Mouse (Mus musculus) right cerebral cortex, postnatal 10 days (tissue): Measurements from ENCODE around the gene Gm20388.
"Not testable (repeated sequence)": the region's sequence is repeated elsewhere in the genome, so short reads cannot be mapped to it uniquely, and the experiment has no call there.

Experiments used
- DNase-seq, 2 experiments: peaks; one replicate each; pipeline ENCODE4 v3.0.0; 2021; ENCODE audit warnings: low spot score in 2 of 2

Gene Gm20388

GRCm38 (mm10) chr8:120314932-120315331 lies 404.3 kb downstream of the Gm20388 start:
- DNase-seq, result no peak

DNA sequence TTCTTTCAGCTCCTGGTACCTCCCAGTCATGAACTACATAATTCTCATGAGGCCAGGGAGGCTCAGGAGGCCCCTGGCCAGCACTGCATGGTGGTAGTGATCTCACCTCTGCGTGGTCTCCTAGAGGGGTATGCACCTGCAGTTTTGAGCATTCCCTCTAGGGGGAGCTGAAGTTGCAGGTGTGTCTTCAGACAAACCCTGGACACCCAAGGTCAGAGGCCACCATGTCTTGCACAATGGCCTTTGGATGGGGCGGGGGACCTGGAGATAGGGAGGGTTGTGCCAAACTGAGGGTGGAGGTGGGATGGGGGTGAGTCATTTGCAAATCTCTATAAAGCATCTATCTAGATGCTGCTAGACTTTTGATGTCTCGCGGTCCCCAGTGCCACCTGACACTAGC lies 405.0 kb downstream of the Gm20388 start:
- no peak for DNase-seq

DNA sequence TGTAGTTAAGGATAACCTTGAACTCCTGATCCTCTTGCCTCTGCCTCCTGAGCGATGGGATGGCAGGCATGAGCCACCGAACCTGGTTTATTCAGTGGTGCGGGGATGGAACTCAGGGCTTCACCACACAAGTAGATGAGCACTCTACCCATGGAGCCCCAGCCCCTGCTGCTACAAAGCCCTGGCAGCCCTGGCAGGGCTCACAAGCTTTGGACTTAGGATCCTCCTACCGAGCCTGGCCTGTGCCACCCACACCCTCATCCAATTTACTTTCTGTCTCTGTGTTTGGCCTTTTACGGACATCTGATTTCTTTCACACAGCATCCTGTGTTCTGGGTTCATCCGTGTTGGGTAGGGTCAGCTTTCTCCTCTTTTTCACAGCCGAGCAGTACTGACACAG lies 406.1 kb downstream of the Gm20388 start:
- DNase-seq, result no peak

- peak; percentile 68 to 78 for DNase-seq
Measured at GRCm38 (mm10) chr8:120317118-120317824, 406.6 kb downstream of the Gm20388 start.

GRCm38 (mm10) chr8:120318476-120318991 lies 407.9 kb downstream of the Gm20388 start:
- no peak for DNase-seq

DNA sequence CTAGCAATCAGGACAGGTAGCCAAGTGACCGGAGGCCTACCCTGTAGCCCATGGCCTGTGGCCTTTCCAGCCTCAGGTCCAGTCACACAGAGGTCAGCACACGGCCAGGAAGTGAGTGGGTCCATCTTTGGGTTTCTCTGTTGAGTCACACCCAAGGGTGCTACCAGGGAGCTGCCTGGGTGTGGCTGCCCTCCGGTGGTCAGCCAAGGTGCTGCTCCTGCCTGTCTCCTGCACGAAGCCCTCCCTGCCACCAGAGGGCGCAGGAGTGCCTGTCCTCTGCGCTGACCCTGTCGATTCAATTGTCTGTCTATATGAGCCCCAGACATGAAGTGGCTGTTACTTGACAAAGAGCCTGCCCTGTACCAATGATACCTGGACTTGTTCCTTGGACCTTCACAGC lies 408.8 kb downstream of the Gm20388 start:
- DNase-seq, result peak in 1 of 2 experiments; percentile 65

- no peak for DNase-seq
Measured at GRCm38 (mm10) chr8:120320146-120320545, 409.5 kb downstream of the Gm20388 start.

- DNase-seq, result no peak
Measured at GRCm38 (mm10) chr8:120321724-120322123, 411.1 kb downstream of the Gm20388 start.

DNA sequence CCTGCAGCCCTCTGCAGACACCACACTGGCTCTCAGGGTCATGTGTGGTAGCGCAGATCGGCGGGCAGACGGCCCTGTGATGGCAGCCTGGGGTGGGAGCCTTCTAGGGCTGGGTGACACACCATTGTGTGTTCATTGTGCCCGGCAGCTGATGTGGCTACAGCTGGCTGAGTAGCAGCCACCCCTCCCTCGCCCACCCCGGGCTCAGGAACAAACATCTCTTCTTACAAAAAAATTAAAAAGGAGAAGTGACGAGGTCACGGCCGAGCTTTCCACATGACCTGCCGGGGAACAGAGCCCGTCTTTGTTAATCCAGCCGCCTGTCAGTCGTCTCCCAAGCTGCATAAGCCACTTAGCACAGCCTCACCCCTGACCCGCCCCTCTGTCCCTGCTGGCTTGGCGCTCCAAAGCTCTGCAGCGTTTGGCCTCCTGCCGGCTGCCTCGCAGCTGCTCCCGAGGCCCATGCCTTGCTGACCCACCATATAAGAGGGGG lies 412.4 kb downstream of the Gm20388 start:
- DNase-seq, result peak; percentile 69

- DNase-seq, result peak; percentile 60 to 61
Measured at GRCm38 (mm10) chr8:120324555-120324954, 413.9 kb downstream of the Gm20388 start.

- no peak for DNase-seq
Measured at GRCm38 (mm10) chr8:120325172-120325767, 414.6 kb downstream of the Gm20388 start.

DNA sequence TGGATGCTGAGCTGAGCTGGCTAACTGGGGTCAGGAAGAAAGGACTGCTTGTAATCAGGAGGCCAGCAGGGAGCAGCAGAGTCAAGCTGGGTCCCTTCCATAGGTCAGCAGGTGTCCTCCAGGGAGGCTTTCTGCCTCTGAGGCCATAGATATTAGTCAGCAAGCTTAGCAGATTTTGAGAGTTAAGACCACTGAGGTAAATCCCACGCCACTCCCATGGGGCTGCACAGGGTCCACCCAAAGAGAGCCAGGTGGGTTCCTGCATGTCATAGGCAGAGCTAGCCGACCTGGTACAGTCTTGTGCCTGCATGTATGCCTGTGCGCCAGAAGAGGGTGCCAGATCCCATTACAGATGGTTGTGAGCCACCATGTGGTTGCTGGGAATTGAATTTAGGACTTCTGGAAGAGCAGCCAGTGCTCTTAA lies 416.5 kb downstream of the Gm20388 start:
- peak in 1 of 2 experiments; percentile 31 for DNase-seq

DNA sequence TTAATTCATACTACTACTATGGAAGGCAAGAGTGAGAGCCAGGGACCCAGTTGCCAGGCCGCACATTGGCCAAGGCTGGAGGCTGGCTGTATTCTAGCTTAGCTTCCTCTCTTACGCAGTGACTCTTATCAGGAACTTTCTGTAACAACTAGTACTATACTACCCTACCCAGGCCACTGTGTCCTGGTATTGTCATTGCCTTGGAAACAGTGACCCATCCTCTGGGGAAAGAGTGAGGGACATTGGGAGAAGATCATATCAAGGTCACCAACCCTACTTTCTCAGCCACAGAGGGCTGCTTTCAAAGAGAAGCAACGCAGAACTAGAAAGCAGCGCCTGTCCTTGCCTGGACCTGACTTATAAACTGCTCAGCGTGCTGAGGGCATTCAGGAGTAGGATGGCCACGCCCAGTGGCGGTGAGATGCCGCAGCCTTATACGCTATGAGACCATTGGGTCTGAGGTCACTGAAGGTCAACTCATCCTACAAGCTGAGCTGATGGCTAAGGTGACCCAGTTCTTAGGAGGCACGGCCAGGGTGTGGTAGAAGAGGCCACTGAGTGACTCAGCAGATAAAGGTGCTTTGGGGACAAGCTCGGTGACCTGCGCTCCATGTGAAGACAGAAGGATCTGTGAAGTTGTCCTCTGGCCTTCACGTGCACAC lies 417.9 kb downstream of the Gm20388 start:
- DNase-seq, result peak in 1 of 2 experiments; percentile 31

GRCm38 (mm10) chr8:120329030-120329748 lies 418.5 kb downstream of the Gm20388 start:
- DNase-seq, result peak in 1 of 2 experiments; percentile 77

DNA sequence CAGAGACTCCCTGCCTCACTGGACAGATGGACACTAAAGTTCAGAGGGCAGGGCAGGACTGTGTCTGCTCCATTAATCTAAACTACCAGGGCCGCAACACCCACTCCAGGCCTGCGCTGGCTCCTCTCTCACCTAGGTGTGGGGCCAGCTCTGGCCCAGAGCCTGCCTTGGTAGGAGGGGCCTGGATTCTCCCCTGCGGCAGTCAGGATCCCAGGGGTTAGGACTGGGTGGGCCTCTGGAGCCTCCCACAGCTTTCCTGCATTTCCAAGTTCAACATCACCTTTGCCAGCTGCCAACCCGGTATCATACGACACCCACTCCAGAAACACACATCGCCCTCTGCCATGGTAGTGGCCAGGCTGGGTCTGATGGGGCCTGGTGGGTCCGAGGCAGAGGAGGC lies 420.4 kb downstream of the Gm20388 start:
- no peak for DNase-seq

DNA sequence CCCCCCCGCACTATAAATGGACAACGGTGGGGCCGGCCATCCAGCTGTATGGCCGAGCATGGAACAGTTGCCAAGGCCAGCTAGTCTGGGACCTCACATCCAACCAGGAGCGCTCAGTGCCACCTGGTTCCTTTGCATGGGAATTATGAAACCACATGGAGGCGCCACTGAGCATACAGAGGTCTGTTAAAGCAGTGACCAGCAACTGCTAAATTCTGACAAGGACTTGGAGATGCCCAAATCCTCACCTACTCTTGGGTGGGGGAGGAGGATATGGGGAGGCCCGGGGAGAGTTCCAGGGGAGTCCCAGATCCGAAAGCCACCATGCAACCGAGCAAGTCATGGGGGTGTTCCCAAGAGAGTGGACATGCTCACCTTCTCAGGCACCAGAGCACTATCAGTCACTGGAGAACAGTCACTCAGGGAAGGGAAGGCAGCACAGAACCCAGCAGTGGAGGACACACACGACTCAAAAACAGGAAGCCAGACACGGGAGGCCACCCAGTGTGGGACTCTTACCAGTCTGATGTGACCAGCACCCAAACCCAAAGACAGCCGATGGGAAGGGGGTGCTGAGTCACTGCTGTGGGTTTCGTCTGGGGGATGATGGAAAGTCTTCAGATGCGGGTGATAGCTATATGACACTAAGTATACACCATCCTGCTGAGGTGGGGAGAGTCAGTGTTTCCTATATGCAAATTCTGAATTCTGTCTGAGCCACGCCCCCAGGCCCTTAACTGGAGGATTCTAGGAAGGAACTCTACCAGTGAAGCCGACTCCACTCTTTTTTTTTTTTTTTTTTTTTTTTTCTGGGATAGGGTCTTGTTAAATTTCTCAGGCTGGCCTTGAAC lies 422.0 kb downstream of the Gm20388 start:
- no peak for DNase-seq

GRCm38 (mm10) chr8:120333681-120334080 lies 423.0 kb downstream of the Gm20388 start:
- no peak for DNase-seq

DNA sequence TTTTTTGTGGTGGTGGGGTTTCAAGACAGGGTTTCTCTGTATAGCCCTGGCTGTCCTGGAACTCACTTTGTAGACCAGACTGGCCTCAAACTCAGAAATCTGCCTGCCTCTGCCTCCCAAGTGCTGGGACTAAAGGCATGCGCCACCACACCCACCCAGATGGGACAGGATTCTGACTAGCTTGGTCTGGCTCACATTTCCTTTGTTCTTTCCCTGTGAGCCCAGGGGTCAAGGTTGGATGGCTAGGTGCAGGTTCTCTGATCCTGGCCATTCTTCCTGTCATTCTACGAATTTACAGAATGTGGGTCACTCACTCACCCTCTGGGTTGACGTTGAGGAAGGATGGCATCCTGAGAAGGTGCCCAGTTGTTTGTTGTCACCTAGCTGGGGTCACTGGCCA lies 423.6 kb downstream of the Gm20388 start:
- DNase-seq, result not testable (repeated sequence)

DNA sequence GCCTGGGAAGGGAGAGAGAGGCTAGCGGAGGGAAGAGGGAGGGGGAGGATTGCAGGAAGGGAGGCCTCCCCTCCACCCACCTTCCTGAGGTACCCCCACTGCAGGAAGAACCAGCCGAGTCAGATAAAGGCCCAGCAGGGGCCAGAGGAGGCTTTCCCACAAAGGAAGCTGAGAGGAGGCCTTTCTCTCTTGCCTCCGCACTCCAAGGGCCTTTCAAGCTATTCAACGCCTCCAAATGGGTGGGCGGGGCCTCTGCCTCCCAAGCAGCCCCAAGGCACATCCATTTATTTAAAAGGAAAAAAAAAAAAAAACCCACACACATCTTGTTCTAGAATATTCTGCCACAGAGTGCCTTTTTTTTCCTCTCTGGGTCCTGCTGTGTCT lies 424.2 kb downstream of the Gm20388 start:
- DNase-seq, result no peak

DNA sequence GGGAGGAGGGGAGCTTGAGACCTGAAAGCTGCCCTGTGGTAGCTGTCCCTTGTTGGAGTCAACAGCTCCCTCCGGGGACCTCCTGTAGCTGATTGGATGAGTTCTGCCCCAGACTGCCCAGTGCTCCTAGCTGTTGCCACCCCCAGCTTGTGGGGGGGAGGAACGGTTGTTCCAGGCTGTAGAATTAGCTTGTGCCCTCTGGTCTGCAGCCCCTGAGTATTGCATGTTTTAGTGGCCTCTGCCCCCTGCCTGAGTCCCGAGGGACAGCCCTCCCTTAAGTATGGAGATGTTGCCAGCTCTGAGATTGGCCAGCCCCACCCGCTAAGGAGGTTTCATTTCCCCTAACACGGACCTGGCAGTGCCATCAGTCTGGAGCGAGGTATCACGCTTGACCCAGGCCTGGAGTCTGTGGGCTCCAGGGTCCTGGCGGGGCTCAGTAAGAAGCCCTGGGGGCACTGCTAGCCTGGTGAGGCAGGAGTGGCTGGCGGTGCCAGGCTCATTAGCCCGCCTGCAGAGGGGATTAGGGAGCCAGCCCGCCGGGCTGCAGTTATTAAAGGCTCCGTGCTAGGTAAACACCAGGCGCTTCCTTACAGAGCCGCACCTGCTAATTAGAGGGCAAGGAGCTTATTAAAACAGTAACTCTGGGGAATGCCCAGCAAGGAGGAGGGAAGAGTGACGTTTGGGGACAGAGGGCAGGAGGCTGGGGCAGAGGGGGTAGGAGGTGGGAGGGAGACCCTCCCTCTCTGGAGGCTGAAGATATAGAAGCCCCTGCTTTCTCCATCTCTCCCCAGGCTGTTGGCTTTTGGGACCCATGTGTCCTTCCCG lies 424.8 kb downstream of the Gm20388 start:
- no peak for DNase-seq
